Mouse (Mus musculus): ENCODE measurements at regions not wholly inside any gene's neighbourhood (a gene's known extent, or its start where the extent isn't known, plus 50 kb on each side); places are given as distances from the start of the nearest gene placed in this dataset.
A peak's percentile ranks its signal among the peaks of the same experiment; 100 is the strongest.

- DNase-seq (ENCODE audit: low spot score in 2 of 2) = peak in 1 of 2 experiments; percentile 21
These were observed 118.3 kb downstream of the Snx10 start for GRCm38 (mm10) chr6:51641965-51642364.

GRCm38 (mm10) chr6:51648813-51649212, 125.1 kb downstream of the Snx10 start:
- DNase-seq (ENCODE audit: low spot score in 2 of 2) = no peak

DNA sequence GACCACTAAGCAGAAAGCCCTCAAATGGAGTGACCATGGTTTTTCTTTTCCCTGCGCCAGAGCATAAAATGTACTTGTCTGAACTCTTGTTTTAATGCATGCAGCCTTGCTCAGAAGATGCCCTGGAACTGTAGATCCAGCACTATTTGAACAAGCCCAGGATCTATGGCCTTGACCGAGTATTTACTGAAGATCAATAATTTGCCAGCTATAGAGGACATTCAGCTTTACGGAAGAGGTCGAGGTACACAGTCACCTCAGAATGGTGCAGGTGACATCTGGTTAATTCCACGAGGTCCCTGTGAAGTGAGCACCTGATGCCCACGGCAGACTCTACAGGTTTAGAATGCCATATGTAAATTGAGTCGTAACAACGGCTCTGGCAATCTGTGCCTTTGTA, 130.1 kb downstream of the Snx10 start:
- no peak for DNase-seq (ENCODE audit: low spot score in 2 of 2)

DNA sequence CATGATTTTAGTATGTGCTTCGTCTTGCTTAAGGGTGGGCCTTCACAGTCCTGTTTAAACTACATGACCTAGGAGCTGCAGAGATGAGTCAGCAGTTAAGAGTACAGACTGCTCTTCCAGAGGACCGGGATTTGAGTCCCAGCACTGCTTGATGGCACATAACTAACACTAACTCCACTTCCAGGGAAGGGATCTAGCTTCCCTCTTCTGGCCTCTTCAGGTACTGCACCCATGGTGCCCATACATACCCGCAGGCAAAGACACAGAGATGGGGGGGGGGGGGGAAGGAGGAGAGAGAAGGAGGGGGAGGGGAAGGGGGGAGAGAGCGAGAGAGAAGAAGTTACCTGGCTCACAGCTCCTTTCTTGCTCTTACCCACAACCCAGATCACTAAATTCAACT, 131.3 kb downstream of the Snx10 start:
- no peak for DNase-seq (ENCODE audit: low spot score in 2 of 2)

DNA sequence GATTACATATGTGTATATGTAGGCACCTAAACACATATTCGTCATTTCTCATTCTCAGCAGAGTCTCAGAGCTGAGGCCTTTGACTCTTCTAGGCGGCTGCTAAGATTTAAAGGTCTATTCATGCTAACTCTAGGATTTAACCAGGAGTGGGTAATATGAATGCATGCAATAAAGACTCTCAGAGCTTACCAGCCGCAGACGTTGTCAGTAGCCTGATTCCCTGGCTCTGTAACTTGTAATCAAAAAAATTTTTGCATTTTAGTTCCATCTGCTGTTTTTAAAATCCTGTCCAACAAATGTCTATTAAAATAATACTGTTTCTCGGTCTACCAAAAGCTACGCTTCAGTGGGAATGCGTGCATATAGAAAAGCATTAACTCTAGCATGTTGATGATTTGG, 132.4 kb downstream of the Snx10 start:
- no peak for DNase-seq (ENCODE audit: low spot score in 2 of 2)

GRCm38 (mm10) chr6:51656883-51657640, 133.4 kb downstream of the Snx10 start:
- no peak for DNase-seq (ENCODE audit: low spot score in 2 of 2)

GRCm38 (mm10) chr6:51658360-51658759, 134.7 kb downstream of the Snx10 start:
- DNase-seq (ENCODE audit: low spot score in 2 of 2) = no peak

GRCm38 (mm10) chr6:51663178-51663577, 139.5 kb downstream of the Snx10 start:
- no peak for DNase-seq (ENCODE audit: low spot score in 2 of 2)

DNA sequence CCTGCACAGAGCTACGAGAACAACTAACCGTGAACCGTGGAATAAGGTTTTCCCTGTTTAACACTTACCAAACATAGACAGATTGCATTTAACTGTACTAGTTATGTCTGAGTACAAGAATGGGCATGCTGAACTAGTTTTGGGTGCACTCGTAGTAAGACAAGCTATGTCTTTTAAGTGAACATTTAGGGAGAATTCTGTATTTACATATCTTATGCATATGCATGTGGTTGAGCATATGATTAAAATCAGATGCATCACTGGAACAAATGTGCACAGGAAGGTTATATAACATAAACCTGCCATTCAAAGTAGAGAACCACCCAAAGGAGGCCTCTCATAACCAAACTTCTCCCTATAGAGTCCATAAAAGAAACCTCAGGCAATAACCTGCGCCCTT, 140.3 kb downstream of the Snx10 start:
- no peak for DNase-seq (ENCODE audit: low spot score in 2 of 2)

- no peak for DNase-seq (ENCODE audit: low spot score in 2 of 2)
These were observed 143.3 kb downstream of the Snx10 start for GRCm38 (mm10) chr6:51667022-51667421.

- DNase-seq (ENCODE audit: low spot score in 2 of 2) = no peak
These were observed 151.7 kb downstream of the Snx10 start for GRCm38 (mm10) chr6:51675342-51675945.

DNA sequence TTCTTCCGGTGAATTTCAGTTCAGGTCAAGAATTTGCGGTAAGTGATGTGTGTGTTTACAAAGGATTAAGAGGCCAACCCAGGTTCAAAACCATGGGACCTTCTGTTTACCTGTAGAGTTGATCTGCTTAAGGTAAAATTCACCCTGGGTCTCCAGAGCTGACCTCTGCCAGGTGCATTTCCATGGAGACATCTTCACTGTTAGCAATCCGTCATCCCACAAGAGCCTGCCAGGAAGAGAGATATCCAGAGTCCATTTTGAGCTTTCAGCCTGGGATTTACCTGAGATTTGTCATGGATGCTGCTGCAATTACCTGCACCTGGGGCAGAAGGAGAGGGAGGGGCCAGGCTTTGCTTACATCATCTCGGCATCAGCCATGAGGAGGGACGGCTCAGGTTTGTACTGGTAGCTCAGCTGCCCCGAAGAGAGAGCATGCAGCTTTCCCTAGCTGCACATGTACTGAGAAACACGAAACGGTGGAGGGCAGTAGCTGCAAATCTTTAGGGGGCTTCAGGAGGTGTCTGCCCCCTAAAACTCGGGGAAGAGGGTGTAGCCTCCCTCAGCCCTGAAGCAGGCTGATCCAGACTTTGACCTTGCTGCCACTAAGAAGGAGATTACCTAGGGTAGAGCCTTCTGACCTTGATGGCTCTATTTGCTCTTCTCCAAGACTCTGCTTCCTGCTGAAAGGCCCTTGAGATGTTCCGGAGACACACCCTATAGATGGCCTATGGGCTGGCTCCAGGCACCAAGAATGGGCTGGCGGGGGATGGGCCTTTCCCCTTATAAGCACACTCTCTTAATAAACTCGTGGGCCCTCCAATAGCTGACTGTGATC, 153.7 kb downstream of the Snx10 start:
- DNase-seq (ENCODE audit: low spot score in 2 of 2) = no peak

GRCm38 (mm10) chr6:51678743-51679142, 155.0 kb downstream of the Snx10 start:
- DNase-seq (ENCODE audit: low spot score in 2 of 2) = no peak

DNA sequence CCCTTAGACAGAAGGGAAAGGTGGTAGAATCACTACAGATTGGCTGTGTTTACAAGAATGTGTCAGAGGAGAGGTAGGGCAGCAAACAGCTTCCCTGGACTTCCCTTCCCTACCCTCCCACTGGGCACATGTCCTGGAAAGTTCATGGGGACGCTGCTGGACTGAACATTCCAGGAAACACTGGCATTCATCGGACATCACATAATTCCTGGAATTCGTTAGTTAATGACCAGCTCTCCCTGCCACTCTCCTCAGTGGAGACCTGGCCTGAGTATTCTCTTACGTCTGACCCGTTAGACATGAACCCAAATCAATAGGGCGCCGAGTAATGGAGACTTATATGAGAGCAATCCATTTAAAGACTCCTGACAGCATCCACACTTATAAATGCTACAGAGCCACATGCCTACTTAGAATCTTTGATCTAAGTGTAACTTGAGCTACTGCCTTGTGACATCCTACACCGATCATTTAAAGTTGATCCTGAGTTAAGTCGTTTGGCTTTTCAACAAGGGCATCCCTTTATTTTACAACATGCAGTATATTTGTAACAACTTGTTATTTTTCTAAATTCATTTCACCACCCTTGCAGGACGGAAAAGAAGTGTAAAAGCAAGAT, 156.6 kb downstream of the Snx10 start:
- no peak for DNase-seq (ENCODE audit: low spot score in 2 of 2)

DNA sequence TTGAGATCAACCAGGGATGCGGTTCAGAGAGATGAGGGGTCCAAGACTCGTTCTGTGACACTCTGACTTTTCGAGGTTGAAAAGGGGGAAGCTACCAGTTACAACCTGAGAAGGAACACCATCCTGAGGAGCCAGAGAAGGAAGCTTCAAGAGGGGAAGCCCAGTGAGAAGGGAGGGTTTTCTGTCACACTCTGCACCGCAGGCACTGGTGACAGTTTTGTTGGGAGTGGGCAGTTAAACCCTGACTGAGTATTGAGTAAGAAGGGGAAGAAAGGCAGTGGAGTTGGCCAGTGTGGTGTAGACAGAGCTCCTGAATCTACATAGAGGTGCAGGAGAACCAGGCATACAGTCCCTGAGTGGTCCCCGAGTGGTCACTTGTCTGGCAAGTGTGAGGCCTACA, 159.4 kb downstream of the Snx10 start:
- DNase-seq (ENCODE audit: low spot score in 2 of 2) = no peak

DNA sequence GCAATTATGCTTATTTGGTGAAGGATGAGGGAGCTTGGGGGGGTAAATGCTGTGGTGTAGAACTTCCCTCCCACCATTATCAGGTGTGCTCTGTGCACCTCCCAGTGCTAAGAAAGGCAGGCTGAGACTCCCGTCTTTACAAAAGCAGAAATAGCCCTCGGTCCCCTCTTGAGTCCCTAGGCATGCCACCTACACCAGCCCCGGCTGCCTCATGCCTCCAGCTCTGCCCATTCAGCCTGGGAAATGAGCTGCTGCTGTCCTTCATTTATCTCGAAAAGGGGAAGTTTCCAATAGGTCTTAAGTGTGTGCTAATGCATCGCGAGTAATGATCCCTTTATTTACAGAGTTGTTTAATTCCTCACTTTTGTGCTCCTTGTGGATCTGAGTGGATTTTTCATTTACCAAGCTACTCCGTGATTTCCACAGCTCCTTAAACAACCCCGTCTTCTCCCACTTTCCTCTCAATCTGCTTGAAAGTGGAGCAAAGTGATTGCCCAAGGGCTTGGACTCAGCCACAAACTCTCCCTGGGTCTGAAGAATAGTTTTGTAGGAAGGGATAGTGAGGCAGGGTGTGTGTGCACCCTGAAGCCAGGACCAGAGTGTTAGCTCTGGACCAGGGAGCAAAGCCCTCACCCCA, 162.1 kb downstream of the Snx10 start:
- no peak for DNase-seq (ENCODE audit: low spot score in 2 of 2)

GRCm38 (mm10) chr6:51690795-51691563, 167.3 kb downstream of the Snx10 start:
- no peak for DNase-seq (ENCODE audit: low spot score in 2 of 2)

GRCm38 (mm10) chr6:51693984-51694383, 170.3 kb downstream of the Snx10 start:
- no peak for DNase-seq (ENCODE audit: low spot score in 2 of 2)

DNA sequence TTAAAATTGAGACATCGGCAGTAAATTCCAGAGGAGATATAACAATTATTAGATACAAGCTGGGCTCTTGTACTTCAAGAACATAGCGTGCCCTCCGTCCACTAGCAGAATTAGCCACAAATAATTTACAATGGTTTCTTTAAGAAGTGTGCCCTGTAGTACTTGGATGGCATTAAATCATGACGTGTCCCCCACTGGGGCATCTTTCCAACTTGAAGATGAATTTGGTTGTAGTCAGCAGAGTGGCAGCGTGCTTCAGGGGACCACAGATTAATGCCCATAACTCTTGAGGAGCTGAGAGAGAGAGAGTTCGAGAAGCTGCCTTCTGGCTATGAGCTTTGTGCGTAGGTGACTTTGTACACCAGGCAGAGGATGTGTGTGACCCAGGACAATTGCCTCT, 172.7 kb downstream of the Snx10 start:
- no peak for DNase-seq (ENCODE audit: low spot score in 2 of 2)

GRCm38 (mm10) chr6:51697754-51698153, 174.1 kb downstream of the Snx10 start:
- DNase-seq (ENCODE audit: low spot score in 2 of 2) = peak in 1 of 2 experiments; percentile 19

DNA sequence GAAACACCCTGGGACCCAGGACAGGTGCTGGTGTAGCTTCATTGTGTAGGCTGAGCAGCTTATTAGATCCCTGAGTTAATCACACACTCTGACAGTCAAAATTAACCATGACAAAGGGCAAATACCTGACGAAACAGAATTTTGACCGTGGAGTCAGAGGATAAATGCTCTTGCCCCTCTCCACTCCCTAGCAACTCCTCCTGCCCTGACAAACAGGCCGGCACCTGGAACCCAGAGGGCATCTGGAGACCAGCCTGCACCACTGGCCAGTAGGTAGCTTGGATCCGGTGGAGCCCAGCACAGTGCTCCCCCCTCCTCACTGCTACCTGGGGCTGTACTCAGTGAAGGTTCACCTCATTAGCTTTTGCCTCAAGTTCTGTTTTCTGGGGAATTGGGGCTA, 174.5 kb downstream of the Snx10 start:
- no peak for DNase-seq (ENCODE audit: low spot score in 2 of 2)
